Mouse (Mus musculus) yolk sac, embryonic 10.5 days (tissue): ENCODE results near the gene Dchs1.
"Not testable (repeated sequence)": the region's sequence is repeated elsewhere in the genome, so short reads cannot be mapped to it uniquely, and the experiment has no call there.

ENCODE experiments used
- DNase-seq: peaks from one replicate; pipeline ENCODE4 v3.0.0-alpha.2; 2017; ENCODE audit warnings: low spot score

Dchs1 gene

DNA sequence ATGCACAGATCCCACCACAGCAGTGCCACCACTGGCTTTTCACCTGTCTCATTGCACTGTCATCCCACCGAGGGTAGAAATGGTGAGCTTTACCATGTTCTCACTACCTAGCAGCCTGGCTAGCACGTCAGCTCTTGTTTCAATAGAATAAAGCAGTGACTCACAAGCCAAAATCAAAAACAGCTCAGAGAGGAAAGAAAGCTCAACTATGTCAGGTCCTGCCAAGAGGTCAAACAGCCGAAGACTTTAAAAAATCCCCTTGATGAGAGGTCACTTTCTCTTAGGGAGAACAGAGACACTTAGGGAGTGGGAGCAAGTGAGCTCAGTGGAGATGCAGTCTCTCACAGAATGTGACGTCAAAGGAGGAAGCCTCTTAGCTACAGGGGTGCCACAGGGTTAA lies 3.6 kb downstream of the Dchs1 start:
- DNase-seq = no peak

GRCm38 (mm10) chr7:105778553-105779265 lies 8.7 kb downstream of the Dchs1 start:
- DNase-seq = peak; percentile 39

- DNase-seq = peak; percentile 43
These were observed 9.5 kb downstream of the Dchs1 start for GRCm38 (mm10) chr7:105777797-105778552.

DNA sequence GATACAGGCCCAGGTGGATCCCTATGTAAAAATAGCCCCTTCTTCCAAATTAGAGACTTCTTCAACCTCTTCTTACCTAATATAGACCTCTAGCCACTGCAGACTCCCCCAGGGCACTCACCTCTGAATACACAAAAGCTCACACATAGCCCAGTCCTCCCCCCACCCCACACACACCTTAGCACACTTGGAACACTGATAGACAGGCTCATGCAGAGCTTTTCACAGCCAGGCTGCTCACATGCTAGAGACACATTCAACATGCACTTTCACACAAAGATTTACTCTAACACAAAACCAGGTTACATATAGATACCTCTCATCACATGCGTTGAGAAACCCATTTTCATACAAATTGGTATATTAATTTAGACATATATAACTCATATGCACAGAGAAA lies 10.1 kb downstream of the Dchs1 start:
- no peak for DNase-seq

GRCm38 (mm10) chr7:105776026-105776425 lies 11.4 kb downstream of the Dchs1 start:
- no peak for DNase-seq

GRCm38 (mm10) chr7:105774661-105775060 lies 12.8 kb downstream of the Dchs1 start:
- DNase-seq = no peak

DNA sequence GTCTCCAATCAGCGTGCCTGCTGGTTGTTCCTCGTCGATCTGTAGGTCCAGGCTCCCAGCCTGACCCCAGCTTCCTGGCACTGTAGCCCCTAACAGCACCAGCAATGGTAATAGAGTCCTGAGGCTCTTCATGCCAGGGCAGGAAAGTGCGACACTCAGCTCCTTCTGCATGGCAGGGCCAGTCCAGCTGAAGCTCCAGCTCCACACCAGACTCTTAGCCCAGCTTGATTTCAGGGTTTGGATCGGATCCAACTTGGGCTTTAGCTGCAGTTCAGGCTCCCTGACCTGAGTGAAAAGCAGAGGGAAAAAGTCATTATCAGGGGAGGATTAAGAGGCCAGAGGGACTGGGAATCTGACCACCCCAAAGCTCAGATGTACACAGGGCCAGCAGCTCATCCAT lies 14.4 kb downstream of the Dchs1 start:
- no peak for DNase-seq

GRCm38 (mm10) chr7:105772331-105772730 lies 15.1 kb downstream of the Dchs1 start:
- DNase-seq = no peak

DNA sequence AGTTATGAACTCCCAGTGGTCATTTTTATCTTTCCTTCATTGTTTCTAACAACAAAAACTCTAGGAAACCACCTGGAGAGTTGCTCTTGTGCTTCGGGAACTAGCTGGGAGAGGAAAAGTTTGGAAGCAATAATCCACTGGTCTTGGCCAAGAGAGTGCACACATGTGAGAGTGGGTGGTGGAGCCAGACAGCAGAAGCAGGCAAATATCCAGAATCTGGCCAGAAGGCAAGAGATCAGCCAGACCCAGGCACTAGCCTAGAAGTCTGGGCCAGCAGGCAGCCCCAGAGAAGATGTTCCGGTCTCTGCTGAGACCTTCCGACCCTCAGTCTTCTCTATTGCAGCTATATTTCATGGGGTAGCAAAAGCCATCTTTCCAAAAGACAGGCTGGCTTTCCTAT lies 17.5 kb downstream of the Dchs1 start:
- DNase-seq = no peak

DNA sequence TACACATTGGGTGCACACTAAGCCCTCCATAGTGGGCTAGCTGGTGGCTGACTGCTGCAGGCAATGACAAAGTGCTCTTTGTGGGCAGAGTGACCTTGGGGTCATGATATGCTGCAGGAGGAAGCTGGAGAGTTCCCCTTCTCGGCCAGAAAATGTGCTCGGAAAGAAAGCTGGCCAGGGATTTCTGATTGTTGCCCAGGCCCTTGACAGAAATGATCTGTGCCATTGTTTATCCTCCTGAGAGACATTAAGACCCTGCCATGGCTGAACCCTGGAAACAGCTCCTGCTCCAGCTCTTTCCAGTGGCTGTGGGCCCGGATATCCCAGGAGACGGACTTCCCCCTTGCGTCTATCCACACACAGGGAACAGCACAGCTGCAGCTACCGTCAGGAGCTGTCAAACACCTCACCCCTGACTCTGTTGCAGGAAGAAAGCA lies 19.7 kb downstream of the Dchs1 start:
- DNase-seq = peak; percentile 26

DNA sequence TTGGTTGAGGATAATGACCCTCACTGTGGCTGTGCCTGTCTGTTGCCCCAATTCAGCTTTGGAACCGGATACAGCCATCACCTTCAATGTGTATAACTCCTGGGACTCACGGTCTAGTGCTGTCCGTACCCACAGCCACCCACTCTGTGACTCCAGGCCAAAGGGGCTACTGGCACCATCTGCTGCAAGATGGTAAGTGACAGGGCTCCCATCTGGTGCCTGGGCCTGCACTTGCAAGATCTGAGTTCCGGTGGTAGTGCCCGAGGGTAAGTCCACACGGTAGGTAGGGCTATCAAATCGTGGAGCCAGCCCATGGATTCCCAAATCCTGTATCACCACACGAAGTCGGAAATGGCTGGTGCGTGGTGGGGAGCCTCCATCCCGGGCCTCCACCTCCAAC lies 23.1 kb downstream of the Dchs1 start:
- DNase-seq = no peak

DNA sequence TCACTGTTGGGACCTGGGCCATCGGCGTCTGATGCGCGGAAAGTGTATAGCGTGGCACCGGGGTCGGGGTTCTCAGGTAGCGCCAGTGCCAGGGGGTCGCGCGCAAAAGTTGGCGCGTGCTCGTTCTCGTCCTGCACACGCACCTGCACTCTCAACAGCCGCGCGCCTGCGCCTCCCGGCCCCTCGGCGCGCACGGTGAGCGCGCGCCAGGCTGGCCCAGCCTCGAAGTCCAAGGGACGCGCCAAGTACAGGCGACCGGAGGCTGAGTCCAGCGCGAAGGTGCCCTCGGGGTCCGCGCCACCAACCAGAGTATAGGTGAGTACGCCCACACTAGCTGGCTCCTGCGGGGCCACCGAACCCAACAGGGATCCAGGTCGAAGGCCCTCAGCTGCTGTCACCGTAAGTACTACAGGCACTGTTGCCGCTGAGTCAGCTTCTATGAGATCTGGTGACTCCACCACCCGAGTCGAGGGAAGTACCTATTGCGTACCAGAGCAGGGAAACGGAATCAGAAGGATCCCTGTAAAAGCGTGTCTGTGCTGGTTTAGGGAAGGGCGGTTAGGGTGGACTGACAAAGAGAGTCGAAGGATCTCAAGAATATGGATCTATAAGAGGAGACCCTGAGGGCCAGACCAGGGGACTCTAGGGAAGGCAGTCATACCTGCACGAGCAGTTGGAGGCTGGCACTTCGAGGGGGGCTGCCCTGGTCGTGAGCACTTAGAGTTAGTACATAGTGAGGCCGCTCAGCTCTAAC lies 24.8 kb downstream of the Dchs1 start:
- DNase-seq = no peak

- peak; percentile 48 for DNase-seq
These were observed 25.5 kb downstream of the Dchs1 start for GRCm38 (mm10) chr7:105761813-105762484.

- DNase-seq = no peak
These were observed 34.2 kb downstream of the Dchs1 start for GRCm38 (mm10) chr7:105753281-105753680.

DNA sequence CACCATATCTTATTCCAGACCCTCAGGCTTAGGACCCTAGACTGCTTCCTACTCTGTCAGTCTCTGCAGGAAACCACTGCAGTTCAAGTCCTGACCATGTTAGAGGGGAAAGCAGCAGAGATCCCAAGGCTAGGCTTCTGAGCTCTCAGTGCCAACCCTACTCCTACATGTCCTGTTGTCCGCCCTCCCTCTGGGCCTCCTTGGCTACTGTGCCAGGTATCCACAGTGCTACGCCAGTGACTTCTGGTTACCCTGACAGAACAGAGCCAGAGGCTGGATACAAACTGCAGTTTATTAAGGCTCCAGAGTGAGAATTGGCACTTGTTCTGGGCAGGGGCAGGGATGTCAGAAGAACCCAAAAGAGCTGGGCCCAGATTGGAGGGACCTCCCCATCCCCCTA lies 34.7 kb downstream of the Dchs1 start:
- DNase-seq = no peak

GRCm38 (mm10) chr7:105751491-105752433 lies 35.7 kb downstream of the Dchs1 start, which contains the start of gene Tpp1:
Gene Tpp1, minus strand, starts transcription at chr7:105752235.
- peak; percentile 92 for DNase-seq

GRCm38 (mm10) chr7:105747776-105748175 lies 39.7 kb downstream of the Dchs1 start:
- no peak for DNase-seq

- DNase-seq = peak; percentile 91
These were observed 43.4 kb downstream of the Dchs1 start, which contains the start of gene Taf10 for GRCm38 (mm10) chr7:105743926-105744590. Gene Taf10, minus strand, starts transcription at chr7:105744361.

DNA sequence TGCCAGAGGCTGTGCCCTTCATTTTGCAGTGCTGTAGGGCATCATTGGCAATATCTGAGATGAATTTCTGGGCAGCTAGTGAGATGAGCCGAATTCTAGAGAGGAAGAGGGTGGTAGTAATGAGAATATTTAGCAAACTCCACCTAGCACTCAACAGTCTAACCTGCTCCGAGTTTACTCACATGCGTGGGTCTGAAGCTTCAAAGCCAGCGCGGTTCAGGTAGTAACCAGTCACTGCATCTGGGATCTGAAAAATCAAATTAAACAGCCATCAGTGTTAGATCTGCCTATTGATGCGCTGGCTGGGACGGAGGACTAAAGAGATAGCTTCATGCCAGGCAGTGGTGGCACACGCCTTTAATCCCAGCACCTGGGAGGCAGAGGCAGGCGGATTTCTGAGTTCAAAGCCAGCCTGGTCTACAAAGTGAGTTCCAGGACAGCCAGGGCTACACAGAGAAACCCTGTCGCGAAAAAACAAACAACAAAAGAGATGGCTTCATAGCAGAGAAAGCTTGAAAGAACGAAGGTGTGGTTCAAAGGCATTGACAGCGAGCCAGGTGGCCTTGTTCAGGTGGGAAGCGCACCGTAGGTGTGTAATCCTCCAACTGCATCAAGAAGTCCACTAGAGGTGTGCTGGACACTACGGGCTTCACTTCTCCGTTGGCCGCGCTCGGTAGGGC lies 44.1 kb downstream of the Dchs1 start:
- not testable (repeated sequence) for DNase-seq
